Mouse (Mus musculus): ENCODE results near the gene Myo16. TPM values are rescaled to one million over a fixed set of nuclear protein-coding genes. Genes with fewer than 3 reads are reported as not detected.

Gene Myo16
- polyA plus RNA-seq, 1 experiment from 2014 or later = 0.81 TPM

DNA sequence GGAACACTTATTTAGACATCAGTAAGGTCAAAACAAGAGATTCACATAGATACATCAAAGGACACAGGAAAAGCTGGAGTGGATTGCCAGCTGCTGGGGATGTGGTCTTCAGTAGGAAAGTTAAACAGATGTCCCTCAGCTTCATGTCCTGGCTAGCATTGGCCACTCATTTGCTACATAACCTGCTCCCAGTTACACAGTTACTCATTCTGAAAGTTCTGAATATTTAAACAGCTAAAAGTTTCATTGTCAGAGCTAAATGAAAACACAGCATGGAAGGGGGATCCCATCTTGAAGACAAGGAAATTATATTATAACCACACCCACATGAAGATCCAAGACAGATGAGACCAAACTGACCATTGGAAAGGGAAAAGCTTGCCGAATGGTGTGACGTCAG lies 156.8 kb downstream of the Myo16 start:
- 88% methylated on average over 2 of the region's 2 CpGs for WGBS
- DNase-seq (ENCODE audit: low spot score) (no peak), ATAC-seq (replicated peaks; ENCODE audit: insufficient number of reproducible peaks, low FRiP score, low TSS enrichment, low read depth) (no peak)
- Histone ChIP-seq H3K36me3 (replicated peaks; ENCODE audit: control insufficient read depth, insufficient read depth, low read depth, low read length) (no peaks in the 10 kb centered on the region), H3K9me3 (replicated peaks; ENCODE audit: control insufficient read depth, low read length) (no peaks in the 10 kb centered on the region), H3K4me3 (ENCODE audit: low read depth, low read length) (no peak overlapping the region), H3K4me1 (ENCODE audit: control insufficient read depth, insufficient read depth, low read length) (no peaks in the 10 kb centered on the region), H3K27me3 (ENCODE audit: control insufficient read depth, insufficient read depth, low read length) (no peaks in the 10 kb centered on the region), H3K27ac (replicated peaks; ENCODE audit: low read depth, low read length) (no peak overlapping the region), H3K4me2 (ENCODE audit: low read depth, low read length) (no peak overlapping the region), H3K9ac (replicated peaks; ENCODE audit: low read length) (no peak overlapping the region)

DNA sequence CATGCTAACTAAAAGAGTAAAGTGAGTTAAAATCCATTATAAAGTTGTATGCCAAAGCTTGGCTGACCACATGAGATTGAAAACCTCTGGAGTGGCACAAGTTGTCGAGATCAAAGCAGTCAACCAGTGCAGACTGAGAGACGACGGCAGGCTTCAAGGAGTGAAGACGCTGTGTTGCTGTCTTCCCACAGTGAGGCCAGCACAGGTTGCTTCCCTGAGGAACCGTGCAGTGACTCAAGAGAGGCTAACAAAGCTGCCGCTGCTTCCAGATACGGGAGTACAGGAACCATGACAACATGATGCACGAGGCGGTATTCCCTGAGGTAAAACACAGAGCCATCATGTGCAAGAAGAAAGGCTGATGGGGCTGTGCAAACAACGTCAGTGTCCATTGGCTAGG lies 158.6 kb downstream of the Myo16 start:
- no peak for ATAC-seq (replicated peaks; ENCODE audit: insufficient number of reproducible peaks, low FRiP score, low TSS enrichment, low read depth)
- no peak for DNase-seq (ENCODE audit: low spot score)
- 78% methylated on average over 10 of the region's 10 CpGs for WGBS

GRCm38 (mm10) chr8:10316201-10316600 lies 162.5 kb downstream of the Myo16 start:
- no peaks in the 10 kb centered on the region for H3K9me3 ChIP-seq (replicated peaks; ENCODE audit: control insufficient read depth, low read length)
- H3K27me3 ChIP-seq (ENCODE audit: control insufficient read depth, insufficient read depth, low read length) = no peaks in the 10 kb centered on the region
- WGBS = 32% methylated on average over 5 of the region's 5 CpGs
- no peak overlapping the region for H3K27ac ChIP-seq (replicated peaks; ENCODE audit: low read depth, low read length)
- H3K4me1 ChIP-seq (ENCODE audit: control insufficient read depth, insufficient read depth, low read length) = no peaks in the 10 kb centered on the region
- H3K36me3 ChIP-seq (replicated peaks; ENCODE audit: control insufficient read depth, insufficient read depth, low read depth, low read length) = no peaks in the 10 kb centered on the region
- H3K9ac ChIP-seq (replicated peaks; ENCODE audit: low read length) = no peak overlapping the region
- ATAC-seq (replicated peaks; ENCODE audit: insufficient number of reproducible peaks, low FRiP score, low TSS enrichment, low read depth) = no peak
- no peak overlapping the region for H3K4me3 ChIP-seq (ENCODE audit: low read depth, low read length)
- no peak for DNase-seq (ENCODE audit: low spot score)
- no peak overlapping the region for H3K4me2 ChIP-seq (ENCODE audit: low read depth, low read length)

More for the DNA sequence above, 158.6 kb downstream of the Myo16 start:
- Histone ChIP-seq H3K4me1 (ENCODE audit: control insufficient read depth, insufficient read depth, low read length) (no peaks in the 10 kb centered on the region), H3K9ac (replicated peaks; ENCODE audit: low read length) (no peak overlapping the region), H3K4me3 (ENCODE audit: low read depth, low read length) (no peak overlapping the region), H3K36me3 (replicated peaks; ENCODE audit: control insufficient read depth, insufficient read depth, low read depth, low read length) (no peaks in the 10 kb centered on the region), H3K27me3 (ENCODE audit: control insufficient read depth, insufficient read depth, low read length) (no peaks in the 10 kb centered on the region), H3K9me3 (replicated peaks; ENCODE audit: control insufficient read depth, low read length) (no peaks in the 10 kb centered on the region), H3K4me2 (ENCODE audit: low read depth, low read length) (no peak overlapping the region), H3K27ac (replicated peaks; ENCODE audit: low read depth, low read length) (no peak overlapping the region)

DNA sequence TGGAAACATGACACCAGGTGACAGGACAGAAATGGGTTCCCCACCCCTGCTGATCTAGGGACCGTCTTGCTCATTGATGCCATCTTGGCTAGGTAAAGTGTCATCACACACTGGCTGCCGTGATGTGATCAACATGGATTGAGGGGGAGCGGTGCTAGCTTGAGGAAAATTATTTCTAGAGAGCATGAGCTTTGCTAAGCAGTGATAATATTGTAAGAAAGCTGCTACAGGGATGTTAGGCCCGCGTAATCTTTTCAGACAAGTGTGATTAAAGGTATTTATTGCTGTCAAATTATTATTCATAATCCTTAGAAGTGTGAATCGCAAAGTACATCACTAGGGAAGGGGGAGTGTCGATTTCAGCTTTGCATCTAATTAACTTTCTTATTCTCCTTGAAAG lies 164.4 kb downstream of the Myo16 start:
- no peaks in the 10 kb centered on the region for H3K4me1 ChIP-seq (ENCODE audit: control insufficient read depth, insufficient read depth, low read length)
- H3K9me3 ChIP-seq (replicated peaks; ENCODE audit: control insufficient read depth, low read length) = no peaks in the 10 kb centered on the region
- H3K9ac ChIP-seq (replicated peaks; ENCODE audit: low read length) = no peak overlapping the region
- no peaks in the 10 kb centered on the region for H3K27me3 ChIP-seq (ENCODE audit: control insufficient read depth, insufficient read depth, low read length)
- no peak overlapping the region for H3K4me3 ChIP-seq (ENCODE audit: low read depth, low read length)
- ATAC-seq (replicated peaks; ENCODE audit: insufficient number of reproducible peaks, low FRiP score, low TSS enrichment, low read depth) (no peak), DNase-seq (ENCODE audit: low spot score) (no peak)
- no peak overlapping the region for H3K27ac ChIP-seq (replicated peaks; ENCODE audit: low read depth, low read length)
- H3K4me2 ChIP-seq (ENCODE audit: low read depth, low read length) = no peak overlapping the region
- no peaks in the 10 kb centered on the region for H3K36me3 ChIP-seq (replicated peaks; ENCODE audit: control insufficient read depth, insufficient read depth, low read depth, low read length)
- 80% methylated on average over 7 of the region's 7 CpGs for WGBS

GRCm38 (mm10) chr8:10350451-10350850 lies 196.7 kb downstream of the Myo16 start:
- no peaks in the 10 kb centered on the region for H3K27me3 ChIP-seq (ENCODE audit: control insufficient read depth, insufficient read depth, low read length)
- H3K27ac ChIP-seq (replicated peaks; ENCODE audit: low read depth, low read length) = no peak overlapping the region
- H3K9me3 ChIP-seq (replicated peaks; ENCODE audit: control insufficient read depth, low read length) = no peaks in the 10 kb centered on the region
- 94% methylated on average over 1 of the region's 1 CpGs for WGBS
- no peak overlapping the region for H3K4me2 ChIP-seq (ENCODE audit: low read depth, low read length)
- DNase-seq (ENCODE audit: low spot score) (no peak), ATAC-seq (replicated peaks; ENCODE audit: insufficient number of reproducible peaks, low FRiP score, low TSS enrichment, low read depth) (no peak)
- H3K9ac ChIP-seq (replicated peaks; ENCODE audit: low read length) = no peak overlapping the region
- H3K4me3 ChIP-seq (ENCODE audit: low read depth, low read length) = no peak overlapping the region
- H3K36me3 ChIP-seq (replicated peaks; ENCODE audit: control insufficient read depth, insufficient read depth, low read depth, low read length) = no peaks in the 10 kb centered on the region
- no peaks in the 10 kb centered on the region for H3K4me1 ChIP-seq (ENCODE audit: control insufficient read depth, insufficient read depth, low read length)

DNA sequence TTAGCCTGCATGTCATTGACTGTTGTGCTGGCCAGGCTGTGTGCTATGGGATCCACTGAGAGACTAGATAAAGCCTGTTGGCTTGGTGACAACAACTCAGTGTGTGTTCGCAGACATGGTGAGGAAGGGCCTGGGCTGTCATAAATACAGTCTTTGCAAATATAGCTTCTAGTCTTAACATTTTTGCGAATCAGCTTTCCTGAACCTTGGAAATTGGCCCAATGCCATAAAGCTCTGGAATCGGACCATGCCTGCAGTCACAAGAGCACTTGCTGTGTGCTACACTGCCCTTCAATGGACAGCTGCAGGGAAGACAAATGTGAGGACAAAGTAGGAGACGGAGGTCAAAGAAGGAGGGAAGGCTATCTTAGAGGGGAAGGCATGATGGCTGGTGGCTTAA lies 205.0 kb downstream of the Myo16 start:
- no peak overlapping the region for H3K4me3 ChIP-seq (ENCODE audit: low read depth, low read length)
- no peaks in the 10 kb centered on the region for H3K9me3 ChIP-seq (replicated peaks; ENCODE audit: control insufficient read depth, low read length)
- no peak for ATAC-seq (replicated peaks; ENCODE audit: insufficient number of reproducible peaks, low FRiP score, low TSS enrichment, low read depth)
- no peaks in the 10 kb centered on the region for H3K27me3 ChIP-seq (ENCODE audit: control insufficient read depth, insufficient read depth, low read length)
- no peaks in the 10 kb centered on the region for H3K36me3 ChIP-seq (replicated peaks; ENCODE audit: control insufficient read depth, insufficient read depth, low read depth, low read length)
- no peaks in the 10 kb centered on the region for H3K4me1 ChIP-seq (ENCODE audit: control insufficient read depth, insufficient read depth, low read length)
- H3K27ac ChIP-seq (replicated peaks; ENCODE audit: low read depth, low read length) = no peak overlapping the region
- no peak for DNase-seq (ENCODE audit: low spot score)
- H3K9ac ChIP-seq (replicated peaks; ENCODE audit: low read length) = no peak overlapping the region
- no peak overlapping the region for H3K4me2 ChIP-seq (ENCODE audit: low read depth, low read length)
- WGBS = 92% methylated on average over 4 of the region's 4 CpGs

DNA sequence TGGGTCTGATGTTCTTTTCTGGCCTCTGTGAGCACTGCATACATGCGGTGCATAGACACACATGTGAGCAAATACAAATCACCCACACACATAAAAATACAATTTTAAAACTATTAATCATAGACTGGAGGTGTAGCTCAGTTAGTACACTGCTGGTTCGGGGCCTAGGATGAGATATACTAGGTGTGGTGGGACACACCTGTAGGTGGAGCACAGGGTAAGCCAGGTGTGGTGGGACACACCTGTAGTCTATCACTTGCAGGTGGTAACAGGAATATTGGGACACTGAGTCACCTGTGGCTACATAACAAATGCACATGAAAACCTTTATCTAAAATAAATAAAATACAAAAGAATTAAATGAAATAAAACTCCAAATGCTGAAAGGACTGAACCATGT lies 209.2 kb downstream of the Myo16 start:
- Histone ChIP-seq H3K9ac (replicated peaks; ENCODE audit: low read length) (no peak overlapping the region), H3K36me3 (replicated peaks; ENCODE audit: control insufficient read depth, insufficient read depth, low read depth, low read length) (no peaks in the 10 kb centered on the region), H3K27me3 (ENCODE audit: control insufficient read depth, insufficient read depth, low read length) (no peaks in the 10 kb centered on the region), H3K9me3 (replicated peaks; ENCODE audit: control insufficient read depth, low read length) (no peaks in the 10 kb centered on the region), H3K4me3 (ENCODE audit: low read depth, low read length) (no peak overlapping the region), H3K4me1 (ENCODE audit: control insufficient read depth, insufficient read depth, low read length) (no peaks in the 10 kb centered on the region), H3K27ac (replicated peaks; ENCODE audit: low read depth, low read length) (no peak overlapping the region), H3K4me2 (ENCODE audit: low read depth, low read length) (no peak overlapping the region)
- ATAC-seq (replicated peaks; ENCODE audit: insufficient number of reproducible peaks, low FRiP score, low TSS enrichment, low read depth) (no peak), DNase-seq (ENCODE audit: low spot score) (no peak)
- WGBS = 83% methylated on average over 2 of the region's 2 CpGs

DNA sequence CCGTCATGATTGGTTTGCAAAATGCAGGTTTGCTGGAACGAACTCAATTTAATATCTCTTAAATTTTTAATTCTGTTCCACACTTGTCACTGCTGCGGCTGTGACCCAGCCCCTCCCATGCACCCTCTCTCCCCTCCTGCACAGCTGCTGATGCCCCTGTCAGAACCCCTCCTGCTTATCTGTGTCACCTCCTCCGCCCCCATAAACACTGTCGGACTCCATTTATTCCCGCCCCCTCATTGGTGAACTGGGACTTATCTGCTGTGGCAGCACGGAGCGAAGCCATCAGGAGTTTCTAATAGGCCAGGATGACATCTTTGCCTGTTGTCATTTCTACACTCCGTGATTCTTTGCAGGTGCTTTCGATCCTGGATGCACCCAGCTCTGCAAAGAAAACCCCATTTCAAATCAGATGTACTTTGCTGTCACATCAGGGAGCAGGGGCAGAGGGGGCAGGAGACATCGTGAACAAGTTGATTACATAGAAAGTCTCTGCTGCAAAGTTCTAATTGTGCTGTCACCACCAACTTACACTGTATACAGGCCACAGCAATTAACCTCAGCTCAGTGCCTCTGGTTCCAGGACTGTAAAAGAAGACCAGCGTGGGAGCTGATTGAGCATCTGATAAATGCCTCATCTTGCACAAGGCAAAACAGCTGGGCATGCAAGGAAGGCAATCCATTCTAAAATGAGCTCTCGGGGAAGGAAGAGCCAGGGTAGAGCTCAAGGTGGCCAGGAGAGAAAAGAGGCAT lies 210.1 kb downstream of the Myo16 start:
- no peak overlapping the region for H3K4me3 ChIP-seq (ENCODE audit: low read depth, low read length)

More for the DNA sequence above, 210.1 kb downstream of the Myo16 start:
- H3K9ac ChIP-seq (replicated peaks; ENCODE audit: low read length) = no peak overlapping the region
- no peaks in the 10 kb centered on the region for H3K27me3 ChIP-seq (ENCODE audit: control insufficient read depth, insufficient read depth, low read length)
- H3K27ac ChIP-seq (replicated peaks; ENCODE audit: low read depth, low read length) = no peak overlapping the region
- DNase-seq (ENCODE audit: low spot score) = no peak
- H3K4me2 ChIP-seq (ENCODE audit: low read depth, low read length) = no peak overlapping the region
- 72% methylated on average over 13 of the region's 13 CpGs for WGBS
- H3K36me3 ChIP-seq (replicated peaks; ENCODE audit: control insufficient read depth, insufficient read depth, low read depth, low read length) = no peaks in the 10 kb centered on the region
- H3K9me3 ChIP-seq (replicated peaks; ENCODE audit: control insufficient read depth, low read length) = no peaks in the 10 kb centered on the region
- no peak for ATAC-seq (replicated peaks; ENCODE audit: insufficient number of reproducible peaks, low FRiP score, low TSS enrichment, low read depth)
- H3K4me1 ChIP-seq (ENCODE audit: control insufficient read depth, insufficient read depth, low read length) = no peaks in the 10 kb centered on the region

Data from embryonic facial prominence, embryonic 11.5 days (tissue).